Mouse (Mus musculus) stomach, postnatal 0 days (tissue): ENCODE results near the gene Id2.

Experiments
- CTCF ChIP-seq: IDR thresholded peaks from 2 replicates; pipeline ENCODE4 v1.5.1; 2016; ENCODE audit warnings: antibody characterized with exemption, low read depth, mild to moderate bottlenecking, moderate library complexity
- EP300 ChIP-seq: optimal IDR thresholded peaks from 2 replicates; pipeline ENCODE3; 2016; ENCODE audit warnings: antibody characterized with exemption

DNA sequence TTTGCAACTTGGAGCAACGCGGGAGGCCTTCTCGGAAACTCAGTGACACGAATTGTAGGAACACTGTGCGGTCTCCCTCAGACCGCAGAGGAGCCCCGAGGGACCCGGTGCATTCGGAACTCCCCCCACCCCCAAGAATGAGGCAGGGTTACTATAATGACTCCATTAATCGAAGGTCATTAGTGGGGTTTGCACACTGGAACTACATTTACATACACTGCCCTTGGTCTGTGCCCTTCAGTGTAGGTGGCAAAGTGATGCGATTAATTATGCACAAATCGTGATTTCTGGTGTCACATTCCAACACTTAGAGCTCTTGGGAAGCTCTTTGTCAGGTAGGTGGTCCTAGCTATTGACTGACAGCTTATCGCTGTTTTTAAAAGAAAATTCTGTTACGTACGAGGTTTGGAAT lies 294 bp downstream of the Id2 start:
- TF ChIP-seq CTCF: no peak
- TF ChIP-seq EP300: no peak
